Mouse (Mus musculus) thymus, adult 2 months (tissue): Measurements from ENCODE around the gene Kmt2d.

Source experiments
- CTCF ChIP-seq: fragments of 200-500 bp; IDR thresholded peaks from 2 replicates; pipeline ENCODE4 v1.5.1; 2012; ENCODE audit warnings: mild to moderate bottlenecking, control low read depth, low read length, moderate library complexity, borderline replicate concordance; ENCODE audit not compliant: control insufficient read depth, poor library complexity, insufficient read depth; ENCODE audit errors: extremely low read depth
- POLR2A ChIP-seq: fragments of 200-500 bp; IDR thresholded peaks from 2 replicates; pipeline ENCODE4 v1.6.1; 2012; ENCODE audit warnings: mild to moderate bottlenecking, low read length, control low read depth, moderate library complexity; ENCODE audit not compliant: control insufficient read depth, poor library complexity, insufficient read depth; ENCODE audit errors: extremely low read depth

GRCm38 (mm10) chr15:98849956-98850600 lies 20.9 kb downstream of the Kmt2d start:
- TF ChIP-seq POLR2A (no peak), CTCF (no peak)
